Mouse (Mus musculus): Measurements from ENCODE around the gene Hrasls5.

Gene Hrasls5

DNA sequence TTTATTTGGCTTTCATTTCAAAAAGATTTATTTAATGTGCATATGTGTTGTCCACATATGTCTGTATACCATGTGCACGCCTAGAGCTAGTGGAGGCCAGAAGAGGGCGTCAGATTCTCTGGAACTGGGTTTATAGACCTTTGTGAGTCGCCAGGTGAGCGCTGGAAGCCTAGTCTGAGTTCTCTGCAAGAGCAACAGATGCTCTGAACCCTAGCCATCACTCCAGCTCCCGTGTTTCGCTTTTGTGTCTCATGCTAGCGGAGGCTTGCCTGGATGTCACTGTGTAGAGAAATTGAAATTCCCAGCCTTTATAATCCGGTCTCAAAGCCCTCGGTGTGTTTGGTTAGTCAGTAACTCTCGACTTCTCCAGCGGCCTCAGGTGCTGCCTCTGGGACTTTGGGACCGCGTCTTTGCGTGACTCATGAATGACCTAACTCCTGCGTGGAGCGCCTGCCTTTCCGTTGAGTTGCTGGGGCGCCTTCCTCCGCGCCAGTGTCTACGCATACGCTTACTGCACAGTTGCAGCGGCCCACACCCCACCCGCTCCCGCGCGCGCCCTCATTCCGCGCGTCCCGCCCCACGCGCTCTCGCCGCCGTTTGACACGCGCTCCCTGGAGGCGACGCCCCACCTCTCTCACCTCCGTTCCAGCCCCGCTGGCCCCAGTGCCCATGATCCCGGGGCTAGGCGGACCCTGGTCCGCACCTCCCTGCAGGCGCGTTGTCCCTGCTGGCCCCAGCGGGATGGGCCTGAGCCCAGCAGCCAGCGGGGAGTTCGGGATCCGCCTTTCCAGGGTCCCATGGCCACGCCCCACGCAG is at the start of gene Hrasls5:
TSS of gene Hrasls5 (plus strand) at position 600 of the 816 bp plus-strand sequence.
- in situ Hi-C loops (cut with MboI) = no loop called here

DNA sequence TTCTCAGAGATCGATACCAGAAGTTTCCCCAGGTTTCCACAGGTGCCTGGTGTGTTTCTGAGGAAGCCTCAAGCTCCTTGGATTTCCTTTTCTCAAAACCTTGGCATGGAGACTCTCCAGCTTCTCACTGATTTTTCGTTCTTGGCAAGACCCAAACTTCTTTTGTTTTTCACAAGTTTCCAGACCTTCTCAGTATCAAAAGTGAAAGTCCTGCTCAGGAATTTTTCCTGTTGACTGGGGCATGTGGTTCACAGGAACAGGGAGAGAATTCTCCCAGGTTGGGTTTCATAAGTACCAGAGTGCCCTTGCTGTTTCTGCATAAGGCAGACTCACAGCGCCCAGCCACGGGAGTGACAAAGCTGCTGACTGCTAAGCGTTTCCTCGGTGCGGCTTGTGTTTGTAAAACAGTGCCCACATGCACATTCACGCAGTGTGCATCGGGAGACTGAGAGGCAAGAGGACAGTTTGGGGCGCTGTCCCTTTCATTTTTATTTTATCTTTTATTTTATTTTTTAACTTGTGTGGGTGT is 49.7 kb upstream of the Hrasls5 start:
- in situ Hi-C loops (cut with MboI) = no loop called here

DNA sequence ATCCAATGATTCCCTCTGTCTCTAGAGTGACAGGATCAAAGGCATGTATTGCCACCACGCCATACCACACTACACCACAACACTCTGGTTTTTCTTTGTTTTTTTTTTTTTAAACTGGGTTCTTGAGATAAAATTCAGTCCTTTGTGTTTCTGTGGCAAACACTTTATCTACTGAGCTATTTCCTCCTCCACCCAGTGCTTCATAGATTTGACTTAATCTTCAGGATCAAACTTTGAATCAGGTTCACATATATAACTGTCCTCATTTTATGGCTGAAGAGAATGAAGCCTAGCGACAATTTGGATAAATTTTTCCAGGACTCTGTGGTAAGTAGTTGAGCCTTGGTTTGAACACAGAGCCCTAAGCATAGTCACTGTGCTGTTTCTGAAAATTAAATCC is 48.7 kb upstream of the Hrasls5 start:
- in situ Hi-C loops (cut with MboI) = no loop called here

DNA sequence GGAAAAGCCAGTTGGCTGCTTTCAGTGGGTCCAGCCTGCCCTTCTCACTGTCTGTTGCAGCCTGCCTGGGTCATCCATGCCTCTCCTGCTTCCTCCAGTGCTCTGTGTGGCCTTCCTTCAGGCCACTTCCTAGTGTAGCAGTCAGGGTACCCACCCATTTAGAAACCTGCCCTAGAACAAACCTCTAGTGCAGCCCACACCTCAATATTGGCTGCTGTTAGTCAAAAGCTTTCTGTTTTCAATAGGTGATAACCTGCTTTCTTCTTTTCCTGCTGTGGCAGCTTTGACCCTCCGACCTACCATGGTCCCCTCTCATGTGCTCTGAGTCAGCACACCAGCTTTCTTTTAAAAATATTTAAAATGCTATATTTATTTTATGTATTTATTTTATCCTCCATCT is 47.9 kb upstream of the Hrasls5 start:
- in situ Hi-C loops (cut with MboI) = no loop called here

DNA sequence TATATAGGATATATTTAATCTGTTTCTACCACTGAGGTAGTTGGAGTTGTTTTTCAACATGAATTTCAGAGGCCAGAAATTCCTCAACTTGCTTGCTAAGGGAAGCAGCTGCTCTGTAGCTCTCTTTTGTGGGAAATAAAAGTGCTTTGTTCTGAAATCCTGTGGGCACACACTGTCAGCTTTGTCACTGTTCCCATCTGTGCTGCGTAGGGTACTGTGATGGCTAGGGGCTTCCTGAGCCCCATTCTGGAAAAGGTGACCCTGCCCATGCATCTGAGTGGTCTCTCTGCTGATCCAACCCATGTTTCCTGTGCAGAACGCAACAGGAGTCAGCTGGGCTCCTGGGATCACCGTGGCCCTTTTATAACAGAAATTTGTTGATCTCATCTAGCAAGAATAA is 45.5 kb upstream of the Hrasls5 start:
- in situ Hi-C loops (cut with MboI) = no loop called here

DNA sequence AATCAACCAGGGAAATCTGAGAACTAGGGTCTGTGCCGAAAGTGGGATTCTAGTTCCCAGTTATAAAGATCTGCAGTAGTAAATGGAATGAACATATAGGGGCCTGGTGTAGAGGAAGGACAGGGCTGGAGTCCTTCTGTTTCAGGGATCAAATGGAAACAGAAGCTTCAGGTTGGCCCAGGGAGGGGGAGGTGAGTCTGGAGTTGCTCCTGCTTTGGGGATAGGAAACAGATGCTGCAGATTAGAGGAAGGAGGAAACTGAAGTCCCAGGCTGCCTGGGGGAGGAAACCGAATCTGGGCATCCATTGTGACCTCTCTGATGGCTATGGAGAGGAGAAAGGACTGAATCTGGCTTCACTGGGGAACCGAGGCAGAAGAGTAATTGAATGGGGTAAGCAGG is 44.0 kb upstream of the Hrasls5 start:
- in situ Hi-C loops (cut with MboI) = no loop called here

DNA sequence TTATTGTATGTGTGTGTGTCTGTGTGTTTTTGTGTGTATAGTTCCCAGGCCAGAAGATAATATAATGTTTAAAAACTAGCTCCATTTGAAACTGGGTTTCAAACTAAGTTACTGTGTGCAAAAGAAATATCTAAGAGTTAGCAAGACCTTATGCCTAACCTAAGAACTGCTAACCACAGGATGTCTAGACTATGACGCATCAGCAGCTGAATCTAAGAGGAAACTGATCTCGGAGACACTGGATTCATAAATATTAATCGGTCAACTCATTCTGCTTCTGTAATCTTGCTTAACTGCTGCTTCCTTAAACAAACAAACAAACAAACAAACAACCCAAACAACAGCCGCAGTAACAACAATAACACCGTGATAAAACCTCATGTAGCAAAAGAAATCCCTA is 42.7 kb upstream of the Hrasls5 start:
- in situ Hi-C loops (cut with MboI) = no loop called here

DNA sequence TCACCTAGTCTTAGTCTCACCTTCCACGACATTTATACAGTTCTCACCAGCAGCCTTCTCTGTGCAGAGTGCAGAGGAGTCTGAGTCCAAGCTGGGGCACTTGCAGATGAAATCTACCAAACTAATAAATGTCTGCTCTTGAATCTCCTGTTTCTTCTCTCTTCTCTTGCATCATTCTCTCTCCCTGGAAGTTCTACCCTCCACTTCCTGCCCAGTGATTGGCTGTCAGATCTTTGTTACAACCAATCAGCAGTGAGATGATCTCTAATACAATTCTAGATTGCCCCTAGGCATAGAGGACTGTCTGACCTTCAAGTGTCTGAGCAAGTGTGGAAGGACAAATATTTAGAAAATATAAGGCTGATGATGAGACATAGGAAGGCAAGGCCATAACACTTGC is 36.2 kb upstream of the Hrasls5 start:
- in situ Hi-C loops (cut with MboI) = no loop called here

DNA sequence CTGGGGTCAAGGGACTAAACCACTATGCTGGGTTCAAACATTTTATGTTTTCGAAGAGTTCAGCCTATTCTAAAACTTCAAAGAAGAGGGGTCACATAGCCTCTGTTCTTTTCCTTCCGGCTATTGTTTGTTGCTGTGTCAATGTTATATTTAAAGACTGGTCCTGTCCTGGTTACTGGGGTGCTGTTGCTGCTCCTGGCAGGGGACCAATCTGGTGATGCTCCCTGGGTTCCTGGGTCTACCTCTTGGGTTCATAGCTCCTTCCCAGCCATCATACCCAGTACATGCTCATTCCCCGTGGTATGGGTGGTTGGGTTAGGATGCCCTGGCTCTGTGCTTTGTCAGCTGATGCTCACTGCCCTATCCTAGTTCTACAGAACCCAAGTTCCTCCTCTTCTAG is 34.6 kb upstream of the Hrasls5 start:
- in situ Hi-C loops (cut with MboI) = no loop called here

DNA sequence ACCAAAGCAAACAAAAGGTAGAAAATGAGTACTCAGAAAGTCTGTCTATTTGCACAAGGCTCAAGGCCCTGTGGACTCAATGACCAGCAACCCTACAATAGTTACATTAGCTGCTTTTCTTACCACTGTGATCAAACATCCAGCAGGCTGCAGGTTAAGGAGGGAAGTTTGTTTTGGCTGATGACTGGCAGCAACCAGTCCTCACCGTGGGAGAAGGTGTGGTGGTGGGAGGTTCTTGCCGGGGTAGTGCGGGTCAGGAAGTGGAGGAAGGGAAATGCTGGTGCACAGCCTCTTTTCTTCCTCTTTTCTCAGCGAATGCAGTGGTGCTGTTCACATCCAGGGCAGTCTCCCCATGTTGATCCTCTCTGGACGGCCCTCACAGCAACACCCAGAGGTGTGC is 31.3 kb upstream of the Hrasls5 start:
- in situ Hi-C loops (cut with MboI) = no loop called here

DNA sequence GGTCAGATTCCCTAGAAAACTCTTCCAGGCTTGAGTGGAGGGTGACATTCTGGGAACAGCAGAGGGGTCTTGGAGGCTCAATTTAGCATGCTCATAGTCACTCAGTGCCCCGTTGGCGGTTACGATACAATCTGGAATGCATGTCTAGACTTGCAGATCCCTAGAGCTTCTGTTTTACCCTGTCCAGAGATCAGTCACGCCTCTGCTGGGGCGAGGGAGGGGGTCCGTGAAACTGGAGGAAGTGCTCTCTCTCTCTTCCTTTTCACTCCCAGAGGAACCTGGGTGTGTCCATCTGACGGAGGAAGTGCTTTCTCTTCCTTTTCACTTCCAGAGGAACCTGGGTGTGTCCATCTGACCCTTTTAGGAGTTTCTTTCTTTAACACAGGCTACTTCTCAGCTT is 29.2 kb upstream of the Hrasls5 start:
- in situ Hi-C loops (cut with MboI) = no loop called here

DNA sequence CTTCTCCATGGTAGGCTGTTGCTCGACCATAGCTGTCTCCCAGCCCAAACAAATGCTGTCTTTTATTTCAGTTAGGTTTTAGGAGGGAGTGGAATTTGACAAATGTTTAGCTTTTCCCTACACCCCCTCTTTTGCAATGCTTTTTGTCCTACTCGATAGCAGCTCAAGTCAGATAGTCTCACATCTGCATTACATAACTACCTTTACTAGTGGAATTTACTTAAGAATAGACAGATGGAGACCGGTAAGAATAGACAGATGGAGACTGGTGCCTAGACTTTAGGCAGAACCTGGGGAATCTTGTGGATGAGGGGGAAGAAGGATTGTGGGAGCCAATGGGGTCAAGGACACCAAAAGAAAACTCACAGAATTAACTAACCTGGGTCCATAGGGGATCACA is 28.7 kb upstream of the Hrasls5 start:
- in situ Hi-C loops (cut with MboI) = no loop called here

DNA sequence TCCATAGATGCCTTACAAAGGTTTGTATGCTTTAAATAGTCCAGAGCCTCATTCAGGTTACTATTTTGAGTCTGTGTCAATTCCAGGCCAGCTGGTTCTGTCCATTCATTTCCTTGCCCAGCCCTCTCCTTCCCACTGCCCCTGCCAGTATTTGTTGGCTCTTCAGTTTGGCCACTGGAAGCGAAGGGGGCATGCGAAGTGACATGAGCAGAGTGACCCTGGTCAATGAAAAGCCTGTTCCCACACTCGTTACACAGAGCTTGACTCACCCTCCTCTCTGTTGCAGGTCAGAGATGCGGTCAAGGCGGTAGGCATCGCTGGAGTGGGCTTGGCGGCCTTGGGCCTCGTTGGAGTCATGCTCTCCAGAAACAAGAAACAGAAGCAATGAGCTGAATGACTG is 27.1 kb upstream of the Hrasls5 start:
- in situ Hi-C loops (cut with MboI) = no loop called here

DNA sequence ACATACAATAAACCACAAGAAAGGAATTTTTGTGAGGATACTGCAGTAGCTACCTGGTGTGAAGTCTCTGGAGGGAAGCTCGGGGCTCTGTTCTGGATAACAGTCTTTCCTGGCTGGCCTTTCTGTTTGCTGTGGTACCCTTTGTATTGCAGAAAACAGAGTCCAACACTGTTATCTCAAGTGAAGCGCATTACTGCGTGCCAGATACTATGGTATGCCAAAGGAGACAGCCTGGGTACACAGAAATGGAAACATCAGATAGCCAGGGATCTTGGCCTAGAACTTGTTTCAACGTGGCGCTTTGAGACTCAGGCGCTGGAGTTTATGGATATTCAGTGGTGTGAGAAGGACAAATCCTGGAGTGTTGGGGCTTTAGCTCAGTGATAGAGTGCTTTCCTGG is 26.6 kb upstream of the Hrasls5 start:
- in situ Hi-C loops (cut with MboI) = no loop called here

DNA sequence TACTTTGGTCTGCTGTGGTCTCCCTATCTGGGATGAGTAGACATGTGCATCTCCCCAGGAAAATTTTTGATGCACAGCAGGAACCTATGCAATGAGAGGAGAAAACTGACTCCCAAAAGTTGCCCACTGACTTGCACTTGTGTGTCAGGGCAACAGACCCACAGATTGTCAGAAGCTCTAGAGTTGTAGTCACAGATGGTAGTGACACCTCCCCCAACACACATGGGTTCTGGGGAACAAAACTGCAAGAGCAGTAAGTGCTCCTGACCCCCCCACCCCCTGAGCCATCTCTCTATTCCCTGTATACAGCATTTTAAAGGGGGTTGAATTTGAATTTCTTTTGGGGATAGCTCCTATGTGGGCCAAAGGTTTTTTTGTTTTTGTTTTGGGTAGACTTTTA is 21.5 kb upstream of the Hrasls5 start:
- in situ Hi-C loops (cut with MboI) = no loop called here

DNA sequence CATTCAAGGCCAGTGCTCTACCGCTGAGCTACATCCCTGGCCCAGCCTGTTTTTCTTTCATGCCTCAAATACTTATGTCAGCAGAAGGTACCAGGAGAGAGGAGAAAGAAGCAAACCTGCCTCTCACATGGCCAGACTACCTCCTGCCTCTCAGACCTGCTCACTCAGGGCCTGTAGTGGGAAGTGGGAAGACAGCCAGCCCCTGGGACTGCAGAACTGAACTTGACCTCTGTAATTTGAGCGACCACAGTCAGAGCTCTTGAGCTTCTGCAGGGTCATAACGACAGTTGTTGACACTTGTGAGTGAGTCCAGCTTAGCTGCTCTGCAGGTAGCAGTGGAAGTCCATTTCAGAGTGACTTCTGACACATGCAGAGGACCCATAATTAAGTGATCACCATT is 20.3 kb upstream of the Hrasls5 start:
- in situ Hi-C loops (cut with MboI) = no loop called here

DNA sequence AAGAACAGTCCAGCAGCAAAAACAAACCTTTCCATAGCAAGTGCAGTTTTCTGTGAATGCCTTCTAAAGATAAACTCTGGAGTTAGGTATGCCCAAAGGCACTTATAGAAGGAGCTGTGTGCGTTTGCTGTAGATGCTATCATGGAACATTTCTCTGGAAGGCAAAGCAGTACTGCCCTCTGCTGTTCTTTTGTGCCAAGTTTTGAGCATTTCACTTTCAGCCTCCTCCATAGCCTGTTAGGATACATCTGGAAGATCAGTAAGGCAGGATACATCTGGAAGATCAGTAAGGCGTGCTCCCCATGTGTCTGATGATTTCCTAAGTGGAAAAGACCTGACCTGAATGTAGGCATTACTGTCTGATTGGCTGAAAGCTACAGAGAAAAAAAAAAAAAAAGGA is 16.8 kb upstream of the Hrasls5 start:
- in situ Hi-C loops (cut with MboI) = no loop called here

DNA sequence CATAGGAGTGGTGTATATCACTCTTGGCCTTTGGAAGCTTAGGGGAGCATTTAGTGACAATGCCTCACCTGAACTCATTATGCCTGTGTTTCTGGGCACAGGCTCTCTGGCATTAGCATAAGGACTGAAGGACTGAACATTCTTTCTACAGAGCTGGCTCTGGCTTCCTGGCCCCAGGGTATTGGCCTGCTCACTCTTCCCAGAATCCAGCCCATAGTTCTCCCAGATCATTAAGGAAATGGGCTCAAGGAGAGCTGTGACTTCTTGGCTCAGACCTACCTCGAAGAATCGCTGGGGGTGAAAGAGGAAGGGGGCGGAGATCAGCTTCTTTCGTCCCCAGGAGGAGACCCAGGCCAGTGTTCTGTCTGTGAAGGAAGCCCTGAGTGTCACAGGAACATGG is 13.9 kb upstream of the Hrasls5 start:
- in situ Hi-C loops (cut with MboI) = no loop called here

DNA sequence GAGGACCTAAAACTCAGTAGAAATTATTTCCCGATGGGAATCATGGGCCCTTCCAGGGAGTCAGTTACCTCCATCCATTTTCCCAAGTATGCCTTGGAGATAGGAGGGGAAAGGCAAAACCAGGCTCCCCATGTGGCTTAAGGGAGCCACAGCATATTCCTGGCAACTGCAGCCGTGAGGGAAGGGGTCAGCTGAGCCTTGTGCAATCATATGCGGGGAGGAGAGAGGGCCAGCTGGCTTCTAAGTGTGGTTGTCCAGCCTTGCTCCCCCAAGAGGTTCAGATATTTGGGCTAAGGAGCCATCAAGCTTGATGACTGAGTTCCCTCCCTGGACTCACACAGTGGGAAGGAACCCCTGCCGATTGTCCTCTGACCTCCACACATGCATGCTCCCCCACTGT is 10.8 kb upstream of the Hrasls5 start:
- in situ Hi-C loops (cut with MboI) = no loop called here

DNA sequence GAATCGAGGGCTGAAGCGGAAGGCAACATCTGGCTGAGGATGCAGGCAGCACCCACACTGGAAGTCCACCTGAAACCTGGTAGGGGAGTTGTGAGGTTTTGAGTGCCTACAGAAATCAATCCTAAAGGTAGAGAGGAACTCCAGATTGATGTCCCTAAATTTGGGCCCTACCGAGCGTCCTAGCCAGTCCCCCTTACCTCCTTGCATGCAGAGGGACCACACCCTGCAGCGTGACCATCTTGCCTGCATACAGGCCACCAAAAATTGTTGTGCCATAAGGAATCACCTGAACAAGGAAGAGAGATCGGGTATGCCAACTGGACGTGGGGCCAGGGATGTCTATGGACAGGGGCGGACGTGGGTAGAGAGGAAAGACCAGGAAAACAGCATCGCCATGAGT is 8.2 kb upstream of the Hrasls5 start:
- in situ Hi-C loops (cut with MboI) = no loop called here

DNA sequence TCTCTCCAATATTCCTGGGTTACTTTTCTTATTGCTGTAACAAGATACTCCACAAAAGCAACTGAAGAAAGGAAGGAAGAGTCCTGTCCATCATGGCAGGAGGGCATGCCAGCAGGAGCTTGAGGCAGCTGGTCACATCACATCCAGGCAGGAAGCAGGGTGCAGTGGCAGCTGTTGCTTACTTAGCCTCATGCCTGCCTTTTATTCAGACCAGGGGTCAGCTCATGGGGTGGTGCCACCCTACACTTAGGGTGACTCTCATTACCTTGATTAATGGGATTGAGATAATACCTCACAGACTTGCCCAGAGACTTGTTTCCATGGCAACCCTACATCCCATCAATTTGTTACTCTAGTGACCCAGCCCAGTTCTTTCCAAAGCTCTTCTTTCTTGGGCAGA is 7.3 kb upstream of the Hrasls5 start:
- in situ Hi-C loops (cut with MboI) = no loop called here

DNA sequence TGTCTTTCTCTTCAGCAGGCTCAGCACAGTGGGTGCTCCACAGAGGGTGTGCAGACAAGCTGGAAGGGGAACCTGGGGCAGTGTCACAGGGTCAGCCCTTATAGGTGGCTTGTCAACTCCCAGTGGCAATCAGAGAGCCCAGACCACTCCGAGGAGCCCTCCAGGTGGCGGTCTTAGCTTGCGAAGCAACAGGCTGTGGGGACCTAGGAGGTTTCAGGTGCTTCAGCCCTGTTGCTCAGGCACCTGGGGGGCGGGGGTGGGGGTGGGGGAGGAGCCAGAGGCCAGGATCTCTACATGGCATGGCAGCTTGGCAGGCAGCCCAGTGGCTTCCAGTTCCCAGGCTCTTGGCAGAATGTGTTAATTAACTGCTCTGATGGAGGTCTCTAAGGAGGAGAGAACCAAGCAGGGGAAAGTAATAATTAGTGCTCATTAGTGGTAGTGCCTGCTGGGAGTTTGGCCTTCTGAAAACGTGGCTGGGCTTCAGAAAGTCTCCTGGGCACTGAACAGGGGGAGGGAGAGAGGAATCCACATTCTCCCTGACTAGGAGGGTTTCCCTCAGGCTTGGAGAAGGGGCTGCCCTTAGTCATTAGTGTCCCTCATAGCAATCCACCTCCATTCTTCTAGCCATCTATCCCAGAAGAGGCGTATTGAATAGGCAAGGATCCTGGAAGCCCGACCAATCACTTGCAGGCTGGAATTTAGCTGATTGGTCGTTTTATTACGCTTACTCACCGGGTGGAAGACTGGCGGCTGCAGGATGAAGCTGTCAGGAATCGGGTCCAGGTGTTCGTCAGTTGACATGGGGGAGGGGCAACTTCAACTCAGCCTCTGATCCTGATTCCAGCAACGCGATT is 6.2 kb upstream of the Hrasls5 start:
- in situ Hi-C loops (cut with MboI) = no loop called here
